Comparison of ENCODE assay signal across 25 mouse cellular contexts in the genomic region with DNA sequence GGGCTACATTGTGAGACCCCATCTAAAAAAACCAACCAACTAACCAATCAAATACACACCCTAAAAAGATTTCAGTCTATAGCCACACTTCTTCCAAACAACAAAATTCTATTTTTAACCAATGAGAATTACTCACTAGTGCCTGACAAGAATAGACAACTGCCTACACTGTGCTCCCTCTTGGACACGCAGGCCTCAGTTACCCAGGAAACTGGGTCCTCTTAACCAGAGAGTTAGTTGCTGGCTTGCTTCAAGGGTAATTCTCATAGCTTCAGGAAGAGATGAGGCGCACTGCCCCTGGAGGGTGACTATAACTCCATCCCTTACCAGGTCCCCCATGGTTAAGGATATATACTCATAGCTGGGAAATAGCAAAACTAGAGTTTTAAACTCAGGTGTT.
DNase-seq lines count a peak whose midpoint lies in the region; ATAC-seq and TF ChIP-seq lines count a peak whose summit lies in the region.
"Had no signal": no experiment of that assay in that cellular context is flagged by ENCODE, and none has a peak within 500 bp of the region (broad histone marks: within the 10 kb centered on the region; RNA-seq: fewer than 3 reads in every experiment).

No protein-coding gene starts in this region.

- H3K4me3 ChIP-seq in layer of hippocampus, adult 2 months: no peak overlapping the region
- H3K4me3 ChIP-seq: embryonic facial prominence, embryonic 15.5 days; erythroblast, embryonic 14.5 days; forebrain, embryonic 10.5 days; gastrocnemius, adult 2 months; hindbrain, embryonic 12.5 days had no signal

- ATAC-seq in frontal cortex, adult (ENCODE audit: low TSS enrichment): peak; percentile 88
- ATAC-seq: CD4-positive, CD25-positive, alpha-beta regulatory T cell, adult 4 months; forebrain, embryonic 14.5 days had no signal

- intact Hi-C loops in left cerebral cortex, postnatal 4 days (cut with DNase I): no loop called here

- H3K27ac ChIP-seq in layer of hippocampus, adult 2 months: peak overlapping the region; percentile 77
- H3K27ac ChIP-seq: embryonic facial prominence, embryonic 15.5 days; forebrain, embryonic 10.5 days; gastrocnemius, adult 2 months; hindbrain, embryonic 12.5 days had no signal

- DNase-seq in frontal cortex, postnatal 14 days (ENCODE audit: low spot score in 2 of 2): no peak
- DNase-seq in layer of hippocampus, adult 2 months (ENCODE audit: low spot score in 2 of 2): peak; percentile 14 to 30
- no peak for DNase-seq in layer of hippocampus, postnatal 25 days (ENCODE audit: extremely low spot score in 1 of 2, low spot score in 1 of 2)
- DNase-seq in left cerebral cortex, adult 9 months (ENCODE audit: low spot score in 2 of 2): peak; percentile 15 to 42
- DNase-seq in left cerebral cortex, postnatal 4 days: no peak
- peak; percentile 73 for DNase-seq in brain, adult 2 months (ENCODE audit: low read depth, low spot score)
- no peak for DNase-seq in ovary, postnatal 36 days (ENCODE audit: low spot score)
- DNase-seq: adrenal gland, adult 8-10 months; adrenal gland, postnatal 36 days; B cell, adult 2 months; cerebellum, adult 11 months; cerebellum, adult 8-10 months; cerebellum, postnatal 14 days; embryo, embryonic 11 days; gastrocnemius, adult 2 months; gastrocnemius, postnatal 25 days; heart, postnatal 10 days; heart, postnatal 4 days had no signal

- TF ChIP-seq CTCF in layer of hippocampus, adult 2 months (conservative IDR thresholded peaks at IDR 0.05): 0 out of 2 replicates have a peak, but pooled peaks have one; percentile 10

Comparison
In these comparisons a context has a peak if more than half of its experiments do, and no peak if none do; other contexts are left out.
1. DNase-seq: peak in layer of hippocampus, adult 2 months (2 of 2), left cerebral cortex, adult 9 months (2 of 2) and brain, adult 2 months (single experiment); none in frontal cortex, postnatal 14 days (0 of 2), layer of hippocampus, postnatal 25 days (0 of 2), left cerebral cortex, postnatal 4 days (single experiment) and ovary, postnatal 36 days (single experiment).